Mouse (Mus musculus): ENCODE measurements around the gene Dnmt3a. TPM values are rescaled to one million over a fixed set of nuclear protein-coding genes. Genes with fewer than 3 reads are reported as not detected.

Gene Dnmt3a
- total and polyA plus RNA-seq, 3 experiments, result 15.9 to 34.4 TPM; not detected in 1

- peaks cover 0 to 8% of the 10 kb centered on the region in 2 experiments; a peak in 3 of 4 replicates for H3K36me3 ChIP-seq (ENCODE audit: control insufficient read depth in 1 of 2, insufficient read depth in 2 of 2, low read length in 2 of 2)
These were observed 33.9 kb downstream of the Dnmt3a start for GRCm38 (mm10) chr12:3839662-3840061.

DNA sequence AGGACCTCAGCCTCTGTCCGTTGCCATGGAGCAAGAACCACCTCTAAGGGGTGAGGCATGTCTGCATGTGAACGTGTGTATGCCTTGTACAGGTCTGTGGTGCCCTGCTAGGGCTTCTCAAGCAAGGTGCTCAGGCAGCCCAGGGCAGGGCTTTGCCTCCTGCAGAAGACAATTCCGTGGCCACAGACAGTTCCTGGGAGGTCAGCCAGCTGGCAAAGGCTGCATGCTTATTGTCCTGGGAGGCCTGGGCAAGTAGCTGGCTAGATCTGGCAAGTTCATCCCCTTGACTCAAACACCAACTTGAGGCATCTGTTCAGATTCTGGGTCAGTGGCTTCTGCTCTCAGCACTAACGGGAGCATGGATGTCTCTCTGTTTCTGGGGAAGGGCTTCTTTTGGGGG is 35.3 kb downstream of the Dnmt3a start:
- H3K9me3 ChIP-seq (replicated peaks; ENCODE audit: insufficient read depth, low read length), result no peaks in the 10 kb centered on the region
- no peak overlapping the region for H3K9ac ChIP-seq (ENCODE audit: control insufficient read depth, low read depth, low read length, poor library complexity, severe bottlenecking)
- H3K4me3 ChIP-seq (ENCODE audit: control insufficient read depth in 1 of 2, insufficient read depth in 1 of 2, low read depth in 2 of 2, low read length in 2 of 2), result no peak overlapping the region
- TF ChIP-seq MYB (IDR thresholded peaks at IDR 0.05; ENCODE audit: low read depth, low read length) (no peak), MXI1 (IDR thresholded peaks at IDR 0.05; ENCODE audit: low read depth, low read length) (no peak), MYC (IDR thresholded peaks at IDR 0.05; ENCODE audit: low read depth, low read length) (no peak), SMC3 (IDR thresholded peaks at IDR 0.05; ENCODE audit: low read depth, low read length) (no peak), CTCF (IDR thresholded peaks at IDR 0.05 in 2 of 3, conservative IDR thresholded peaks at IDR 0.05 in 1 of 3; ENCODE audit: control insufficient read depth in 1 of 3, insufficient read depth in 1 of 3, low read depth in 2 of 3, low read length in 3 of 3, poor library complexity in 1 of 3, severe bottlenecking in 1 of 3) (no peak), ZNF384 (IDR thresholded peaks at IDR 0.05; ENCODE audit: low read depth, low read length) (no peak), POLR2AphosphoS5 (IDR thresholded peaks at IDR 0.05; ENCODE audit: borderline replicate concordance, low read depth, low read length) (no peak), HCFC1 (IDR thresholded peaks at IDR 0.05; ENCODE audit: low read depth, low read length) (no peak)
- no peak for DNase-seq (ENCODE audit: low read depth, low spot score)
- no peaks in the 10 kb centered on the region for H3K27me3 ChIP-seq (ENCODE audit: control insufficient read depth in 1 of 2, insufficient read depth in 2 of 2, low read length in 2 of 2)
- no peaks in the 10 kb centered on the region for H3K79me2 ChIP-seq (ENCODE audit: control insufficient read depth, insufficient read depth, low read length, poor library complexity)
- no peak overlapping the region for H3K27ac ChIP-seq (ENCODE audit: control insufficient read depth, low read depth, low read length)
- no peaks in the 10 kb centered on the region; a peak in 1 of 4 replicates for H3K36me3 ChIP-seq (ENCODE audit: control insufficient read depth in 1 of 2, insufficient read depth in 2 of 2, low read length in 2 of 2)
- H3K4me1 ChIP-seq (ENCODE audit: control insufficient read depth in 1 of 2, insufficient read depth in 2 of 2, low read length in 2 of 2), result peaks cover 0 to 11% of the 10 kb centered on the region in 2 experiments; a peak in 1 of 4 replicates

More at GRCm38 (mm10) chr12:3839662-3840061, 33.9 kb downstream of the Dnmt3a start:
- no peak overlapping the region for H3K4me3 ChIP-seq (ENCODE audit: control insufficient read depth in 1 of 2, insufficient read depth in 1 of 2, low read depth in 2 of 2, low read length in 2 of 2)
- DNase-seq (ENCODE audit: low read depth, low spot score), result no peak
- TF ChIP-seq MAFK (IDR thresholded peaks at IDR 0.05; ENCODE audit: borderline replicate concordance, low read depth, low read length) (no peak), POLR2A (IDR thresholded peaks at IDR 0.05; ENCODE audit: control insufficient read depth in 1 of 2, insufficient read depth in 1 of 2, low read depth in 1 of 2, low read length in 2 of 2, poor library complexity in 1 of 2) (no peak), MAX (IDR thresholded peaks at IDR 0.05; ENCODE audit: low read length) (no peak), HCFC1 (IDR thresholded peaks at IDR 0.05; ENCODE audit: low read depth, low read length) (no peak), MEF2A (IDR thresholded peaks at IDR 0.05; ENCODE audit: extremely low read depth, insufficient replicate concordance, low read depth, low read length, poor library complexity, severe bottlenecking) (no peak), UBTF (IDR thresholded peaks at IDR 0.05; ENCODE audit: borderline replicate concordance, insufficient read depth, low read depth, low read length) (no peak), RCOR1 (IDR thresholded peaks at IDR 0.05; ENCODE audit: low read depth, low read length) (no peak), GABPA (IDR thresholded peaks at IDR 0.05; ENCODE audit: low read depth, low read length) (no peak), ZKSCAN1 (IDR thresholded peaks at IDR 0.05; ENCODE audit: low read depth, low read length) (no peak), NRF1 (IDR thresholded peaks at IDR 0.05; ENCODE audit: insufficient read depth, low read depth, low read length, poor library complexity, severe bottlenecking) (no peak), KAT2A (conservative IDR thresholded peaks at IDR 0.05; ENCODE audit: low read depth, low read length) (no peak), RAD21 (IDR thresholded peaks at IDR 0.05; ENCODE audit: low read depth, low read length) (no peak), JUND (IDR thresholded peaks at IDR 0.05; ENCODE audit: low read depth, low read length) (no peak), POLR2AphosphoS2 (IDR thresholded peaks at IDR 0.05; ENCODE audit: low read length) (no peak), CHD2 (IDR thresholded peaks at IDR 0.05; ENCODE audit: low read length) (no peak), MAZ (IDR thresholded peaks at IDR 0.05; ENCODE audit: low read depth, low read length) (no peak)
- H3K9ac ChIP-seq (ENCODE audit: control insufficient read depth, low read depth, low read length, poor library complexity, severe bottlenecking), result no peak overlapping the region
- H3K4me1 ChIP-seq (ENCODE audit: control insufficient read depth in 1 of 2, insufficient read depth in 2 of 2, low read length in 2 of 2), result peaks cover 5 to 24% of the 10 kb centered on the region in 2 experiments
- no peaks in the 10 kb centered on the region for H3K27me3 ChIP-seq (ENCODE audit: control insufficient read depth in 1 of 2, insufficient read depth in 2 of 2, low read length in 2 of 2)
- H3K79me2 ChIP-seq (ENCODE audit: control insufficient read depth, insufficient read depth, low read length, poor library complexity), result no peaks in the 10 kb centered on the region
- H3K27ac ChIP-seq (ENCODE audit: control insufficient read depth, low read depth, low read length), result no peak overlapping the region
- H3K9me3 ChIP-seq (replicated peaks; ENCODE audit: insufficient read depth, low read length), result no peaks in the 10 kb centered on the region

All from MEL (cell line).